Mouse (Mus musculus) R1 (cell line): ENCODE data around the gene Rab25.
A peak's percentile ranks its signal among the peaks of the same experiment; 100 is the strongest.

Experiments used
- DNase-seq: peaks from one replicate; pipeline ENCODE4 v3.0.0-alpha.2; 2018; ENCODE audit warnings: low read depth, low spot score

Gene Rab25

GRCm38 (mm10) chr3:88542486-88542885 lies 5.6 kb downstream of the Rab25 start:
- no peak for DNase-seq

GRCm38 (mm10) chr3:88541622-88542401 lies 6.3 kb downstream of the Rab25 start:
- DNase-seq, result no peak

GRCm38 (mm10) chr3:88540085-88540484 lies 8.0 kb downstream of the Rab25 start:
- DNase-seq, result no peak

GRCm38 (mm10) chr3:88539397-88539796 lies 8.7 kb downstream of the Rab25 start:
- DNase-seq, result peak; percentile 64

- DNase-seq, result no peak
These were observed 9.6 kb downstream of the Rab25 start for GRCm38 (mm10) chr3:88538271-88539145.

GRCm38 (mm10) chr3:88537146-88537545 lies 11.0 kb downstream of the Rab25 start:
- peak; percentile 59 for DNase-seq

- peak; percentile 77 for DNase-seq
These were observed 11.8 kb downstream of the Rab25 start for GRCm38 (mm10) chr3:88536103-88536930.

GRCm38 (mm10) chr3:88535527-88535926 lies 12.6 kb downstream of the Rab25 start:
- no peak for DNase-seq

- DNase-seq, result no peak
These were observed 13.1 kb downstream of the Rab25 start for GRCm38 (mm10) chr3:88535005-88535404.

GRCm38 (mm10) chr3:88533706-88534105 lies 14.4 kb downstream of the Rab25 start:
- DNase-seq, result no peak

- peak; percentile 79 for DNase-seq
These were observed 15.2 kb downstream of the Rab25 start for GRCm38 (mm10) chr3:88532689-88533511.

GRCm38 (mm10) chr3:88532299-88532674 lies 15.8 kb downstream of the Rab25 start, which contains the start of gene Mex3a:
Mex3a (plus strand) TSS chr3:88532395.
- DNase-seq, result no peak

- peak; percentile 91 for DNase-seq
These were observed 16.5 kb downstream of the Rab25 start for GRCm38 (mm10) chr3:88531348-88532298.

- DNase-seq, result peak; percentile 76
These were observed 17.8 kb downstream of the Rab25 start for GRCm38 (mm10) chr3:88530082-88530864.

- no peak for DNase-seq
These were observed 18.7 kb downstream of the Rab25 start for GRCm38 (mm10) chr3:88529204-88530000.

GRCm38 (mm10) chr3:88528646-88529045 lies 19.5 kb downstream of the Rab25 start:
- DNase-seq, result no peak

GRCm38 (mm10) chr3:88527565-88527964 lies 20.5 kb downstream of the Rab25 start:
- DNase-seq, result no peak
